Mouse (Mus musculus): ENCODE measurements around the gene Olfr846. TPM values are rescaled to one million over a fixed set of nuclear protein-coding genes. Genes with fewer than 3 reads are reported as not detected.

Gene Olfr846
- polyA plus RNA-seq (2015; fragmentation: Nextera tagmentation; extraction: Ambion mirVana), result not detected in 2 replicates

DNA sequence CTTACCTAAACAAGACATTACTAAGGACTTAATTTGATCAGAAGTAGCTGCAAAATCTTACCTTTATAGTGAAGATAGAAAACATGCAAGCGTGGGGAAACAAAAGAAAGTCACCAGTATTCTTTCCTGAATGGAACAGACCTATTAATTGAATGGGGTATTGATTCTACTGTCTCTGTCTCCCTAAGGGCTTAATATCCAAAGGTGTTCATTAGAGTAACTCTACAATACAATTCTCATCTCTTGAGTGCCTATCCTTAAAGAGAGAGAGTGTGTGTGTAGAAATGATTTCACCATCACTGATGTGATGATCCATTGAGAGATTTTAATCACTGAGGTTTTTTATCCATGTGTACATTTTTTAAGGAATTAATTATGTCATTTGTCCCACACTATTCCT lies at the start of gene Olfr846:
Gene Olfr846 (minus strand): TSS at position 101 of the 400 bp plus-strand sequence.
- Histone ChIP-seq H3K4me1 (no peaks in the 10 kb centered on the region), H3K4me3 (no peak within 1 kb of the TSS), H3K9ac (no peak within 1 kb of the TSS), H3K36me3 (replicated peaks) (no peaks in the 10 kb centered on the region), H3K9me3 (peaks cover 9% of the 10 kb centered on the region), H3K4me2 (no peak within 1 kb of the TSS), H3K27ac (no peak within 1 kb of the TSS), H3K27me3 (replicated peaks) (no peaks in the 10 kb centered on the region)
- 54% methylated on average over 1 of the region's 1 CpGs for WGBS
- ATAC-seq (replicated peaks), result no peak

DNA sequence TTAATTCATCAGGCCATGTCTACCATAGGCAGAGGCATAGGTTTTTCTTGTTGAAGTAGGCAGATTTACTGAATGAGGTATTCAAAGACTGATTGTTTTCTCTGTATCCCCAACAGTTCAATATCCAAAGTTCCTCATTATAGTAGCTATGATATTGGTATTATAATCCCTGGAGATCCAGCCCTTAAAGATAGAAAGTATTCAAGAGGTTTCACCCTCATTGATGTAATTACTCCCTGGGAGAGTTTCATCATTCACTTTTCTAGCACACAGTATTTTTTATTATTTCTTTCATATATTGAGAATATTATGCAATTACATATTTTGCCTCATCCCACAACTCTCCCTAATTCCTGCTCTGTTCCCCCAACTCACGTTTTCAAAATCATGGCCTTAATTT lies 14.8 kb upstream of the Olfr846 start, which contains the start of gene Olfr847:
Gene Olfr847 (minus strand): TSS at position 101 of the 400 bp plus-strand sequence.
- Histone ChIP-seq H3K4me3 (no peak within 1 kb of the TSS), H3K36me3 (replicated peaks) (no peaks in the 10 kb centered on the region), H3K27me3 (replicated peaks) (no peaks in the 10 kb centered on the region), H3K9me3 (no peaks in the 10 kb centered on the region), H3K4me2 (no peak within 1 kb of the TSS), H3K9ac (no peak within 1 kb of the TSS), H3K4me1 (no peaks in the 10 kb centered on the region), H3K27ac (no peak within 1 kb of the TSS)
- no peak for ATAC-seq (replicated peaks)
- WGBS, result 58% methylated on average over 1 of the region's 1 CpGs

- Histone ChIP-seq H3K36me3 (replicated peaks) (no peaks in the 10 kb centered on the region), H3K4me2 (no peak within 1 kb of the TSS), H3K27me3 (replicated peaks) (no peaks in the 10 kb centered on the region), H3K9ac (no peak within 1 kb of the TSS), H3K9me3 (peaks cover 8% of the 10 kb centered on the region; the same call in 1 of the 2 replicates), H3K27ac (no peak within 1 kb of the TSS), H3K4me1 (no peaks in the 10 kb centered on the region), H3K4me3 (no peak within 1 kb of the TSS)
- WGBS, result 78% methylated on average over 1 of the region's 1 CpGs
- no peak for ATAC-seq (replicated peaks)
Measured at GRCm38 (mm10) chr9:19336157-19336556, 27.6 kb downstream of the Olfr846 start, which contains the start of gene Olfr845. Gene Olfr845, plus strand, starts transcription at chr9:19336457.

GRCm38 (mm10) chr9:19316047-19316446 lies 47.8 kb downstream of the Olfr846 start, which contains the start of gene Olfr844:
Gene Olfr844, plus strand, starts transcription at chr9:19316347.
- H3K9me3 ChIP-seq, result peaks cover 7% of the 10 kb centered on the region
- H3K4me3 ChIP-seq, result no peak within 1 kb of the TSS
- no peak within 1 kb of the TSS for H3K4me2 ChIP-seq
- no peak within 1 kb of the TSS for H3K9ac ChIP-seq
- no peaks in the 10 kb centered on the region for H3K27me3 ChIP-seq (replicated peaks)
- no peak for ATAC-seq (replicated peaks)
- H3K27ac ChIP-seq, result no peak within 1 kb of the TSS
- no peaks in the 10 kb centered on the region for H3K4me1 ChIP-seq
- no peaks in the 10 kb centered on the region for H3K36me3 ChIP-seq (replicated peaks)

Other genes starting within 250 kb of the Olfr846 start
- gene Olfr836, start 243.6 kb downstream of the Olfr846 start, polyA plus RNA-seq (2015; fragmentation: Nextera tagmentation; extraction: Ambion mirVana), result not detected in 2 replicates
- not detected in 2 replicates for gene Olfr837, start 227.7 kb downstream of the Olfr846 start, polyA plus RNA-seq (2015; fragmentation: Nextera tagmentation; extraction: Ambion mirVana)
- not detected in 2 replicates for gene Olfr839-ps1, start 186.7 kb downstream of the Olfr846 start, polyA plus RNA-seq (2015; fragmentation: Nextera tagmentation; extraction: Ambion mirVana)
- not detected in 2 replicates for gene Olfr843, start 112.0 kb downstream of the Olfr846 start, polyA plus RNA-seq (2015; fragmentation: Nextera tagmentation; extraction: Ambion mirVana)
- gene Olfr844, start 47.7 kb downstream of the Olfr846 start, polyA plus RNA-seq (2015; fragmentation: Nextera tagmentation; extraction: Ambion mirVana), result not detected in 2 replicates
- gene Olfr845, start 27.5 kb downstream of the Olfr846 start, polyA plus RNA-seq (2015; fragmentation: Nextera tagmentation; extraction: Ambion mirVana), result not detected in 2 replicates
- gene Olfr847, start 14.7 kb upstream of the Olfr846 start, polyA plus RNA-seq (2015; fragmentation: Nextera tagmentation; extraction: Ambion mirVana), result not detected in 2 replicates
- gene Olfr849, start 76.3 kb upstream of the Olfr846 start, polyA plus RNA-seq (2015; fragmentation: Nextera tagmentation; extraction: Ambion mirVana), result not detected in 2 replicates
- gene Olfr850, start 114.2 kb upstream of the Olfr846 start, polyA plus RNA-seq (2015; fragmentation: Nextera tagmentation; extraction: Ambion mirVana), result not detected in 2 replicates
- gene Olfr851, start 129.3 kb upstream of the Olfr846 start, polyA plus RNA-seq (2015; fragmentation: Nextera tagmentation; extraction: Ambion mirVana), result not detected in 2 replicates
- gene Olfr853, start 177.1 kb upstream of the Olfr846 start, polyA plus RNA-seq (2015; fragmentation: Nextera tagmentation; extraction: Ambion mirVana), result not detected in 2 replicates
- gene Olfr854, start 203.4 kb upstream of the Olfr846 start, polyA plus RNA-seq (2015; fragmentation: Nextera tagmentation; extraction: Ambion mirVana), result not detected in 2 replicates
- not detected in 2 replicates for gene Olfr855, start 218.6 kb upstream of the Olfr846 start, polyA plus RNA-seq (2015; fragmentation: Nextera tagmentation; extraction: Ambion mirVana)